Mouse (Mus musculus) spleen, postnatal 10 days (tissue): ENCODE results near the gene Ninj2.

Experiments used
- DNase-seq, 2 experiments: peaks; one replicate each; pipeline ENCODE4 v3.0.0; 2021 to 2022; ENCODE audit warnings: low spot score in 2 of 2

The Ninj2 gene

DNA sequence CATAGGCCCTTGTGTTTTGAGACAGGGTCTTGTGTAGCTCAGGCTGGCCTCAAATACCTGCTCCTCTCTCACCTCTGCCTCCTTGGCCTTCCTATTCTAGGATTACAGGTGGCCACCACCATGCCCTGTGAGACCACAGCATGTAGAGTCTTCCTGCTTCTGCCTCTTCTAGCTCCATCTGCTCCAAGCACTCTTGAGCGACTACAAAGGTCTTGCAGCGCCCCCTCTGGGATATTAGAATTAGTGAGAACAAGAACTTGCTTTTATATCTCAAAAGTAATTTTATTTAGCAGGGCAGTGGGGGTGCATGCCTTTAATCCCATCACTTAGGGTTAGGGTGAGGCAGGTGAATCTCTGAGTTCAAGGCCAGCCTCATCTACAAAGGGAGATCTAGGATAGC lies 103.7 kb downstream of the Ninj2 start:
- DNase-seq, result peak in 1 of 2 experiments; percentile 72

- peak; percentile 90 to 91 for DNase-seq
These were observed 104.8 kb downstream of the Ninj2 start for GRCm38 (mm10) chr6:120197964-120198363.

- no peak for DNase-seq
These were observed 106.7 kb downstream of the Ninj2 start for GRCm38 (mm10) chr6:120199638-120200394.

DNA sequence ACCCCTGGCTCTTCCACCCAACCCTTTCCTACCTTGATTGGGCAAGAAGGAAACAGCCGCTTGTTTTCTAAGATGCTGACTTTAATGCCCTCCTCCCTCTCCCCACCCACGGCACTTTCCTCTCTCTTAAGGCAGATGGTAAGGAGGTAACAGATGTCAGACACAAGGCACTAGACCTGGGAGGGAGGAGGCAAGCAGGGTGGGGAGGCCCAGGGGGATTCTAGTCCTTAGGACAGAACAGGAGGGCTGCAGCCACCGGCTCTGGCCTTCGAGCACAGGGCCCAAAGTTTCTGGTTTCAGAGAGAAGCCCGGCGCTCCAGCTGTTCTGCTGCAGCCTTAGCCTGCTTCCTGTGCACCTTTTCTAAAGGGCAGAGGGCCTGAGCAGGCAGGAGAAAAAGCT lies 108.8 kb downstream of the Ninj2 start:
- DNase-seq, result no peak

DNA sequence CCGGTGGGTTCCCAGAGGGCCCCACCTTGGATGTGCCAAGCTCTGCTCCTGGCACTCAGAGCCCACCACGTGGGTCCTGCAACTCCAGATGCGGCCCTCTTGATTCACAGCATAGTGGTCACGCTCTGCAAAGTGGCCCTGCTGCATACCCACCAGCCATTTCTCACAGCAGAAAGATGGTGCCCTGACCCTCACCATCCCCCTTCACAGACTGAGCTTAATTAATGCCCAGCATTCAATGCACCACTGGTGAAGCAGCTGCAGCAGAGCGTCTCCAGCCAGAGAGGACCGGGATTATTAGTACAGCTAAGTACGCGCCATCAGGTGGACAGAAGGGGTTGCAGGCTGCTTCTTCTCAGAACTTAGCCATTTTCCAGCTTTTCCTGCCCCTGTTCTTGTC lies 109.3 kb downstream of the Ninj2 start:
- DNase-seq, result no peak

DNA sequence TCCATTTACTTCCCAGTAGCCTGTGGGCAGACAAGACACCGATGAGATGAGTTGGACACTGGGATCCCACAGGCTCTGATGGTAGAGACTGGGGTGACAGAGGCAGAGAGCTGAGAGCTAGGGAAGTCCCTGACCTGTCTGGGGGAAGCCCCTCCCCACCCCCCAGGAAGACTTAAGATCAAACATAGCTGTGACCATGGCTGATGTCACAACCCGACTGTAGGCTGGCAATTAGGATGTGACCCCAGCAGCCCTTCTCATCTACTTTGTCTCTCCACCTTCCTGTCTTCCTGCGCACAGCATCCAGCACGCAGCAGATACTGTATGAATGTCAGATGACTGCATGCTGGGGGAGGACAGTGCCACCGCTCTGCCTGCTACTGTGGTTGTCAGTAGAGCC lies 113.4 kb downstream of the Ninj2 start:
- DNase-seq, result no peak

- DNase-seq, result peak in 1 of 2 experiments; percentile 68
These were observed 118.4 kb downstream of the Ninj2 start for GRCm38 (mm10) chr6:120211536-120211935.

GRCm38 (mm10) chr6:120216702-120217101 lies 123.6 kb downstream of the Ninj2 start:
- peak in 1 of 2 experiments; percentile 49 for DNase-seq

- no peak for DNase-seq
These were observed 126.1 kb downstream of the Ninj2 start for GRCm38 (mm10) chr6:120219281-120219680.

GRCm38 (mm10) chr6:120222669-120223068 lies 129.5 kb downstream of the Ninj2 start:
- DNase-seq, result peak in 1 of 2 experiments; percentile 65

DNA sequence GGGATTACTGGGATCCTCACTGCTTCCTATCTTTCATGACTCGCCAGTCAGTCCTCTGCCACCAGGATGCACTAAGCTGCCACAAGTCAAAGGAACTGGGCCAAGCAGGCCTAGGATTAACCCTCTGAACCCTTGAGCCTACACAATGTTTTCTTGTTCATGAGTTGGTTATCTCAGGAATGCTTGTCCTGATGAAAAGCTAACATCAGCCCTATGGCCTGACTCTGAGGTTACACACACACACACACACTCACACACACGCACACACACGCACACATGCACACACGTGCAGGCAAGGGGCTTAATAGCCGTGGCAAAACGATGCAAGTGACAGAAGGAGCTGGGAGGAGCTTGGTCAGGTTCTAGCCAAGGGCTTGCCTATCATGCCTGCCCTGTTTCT lies 132.2 kb downstream of the Ninj2 start:
- no peak for DNase-seq

- no peak for DNase-seq
These were observed 133.9 kb downstream of the Ninj2 start for GRCm38 (mm10) chr6:120227068-120227467.

GRCm38 (mm10) chr6:120229806-120230205 lies 136.7 kb downstream of the Ninj2 start:
- DNase-seq, result no peak

DNA sequence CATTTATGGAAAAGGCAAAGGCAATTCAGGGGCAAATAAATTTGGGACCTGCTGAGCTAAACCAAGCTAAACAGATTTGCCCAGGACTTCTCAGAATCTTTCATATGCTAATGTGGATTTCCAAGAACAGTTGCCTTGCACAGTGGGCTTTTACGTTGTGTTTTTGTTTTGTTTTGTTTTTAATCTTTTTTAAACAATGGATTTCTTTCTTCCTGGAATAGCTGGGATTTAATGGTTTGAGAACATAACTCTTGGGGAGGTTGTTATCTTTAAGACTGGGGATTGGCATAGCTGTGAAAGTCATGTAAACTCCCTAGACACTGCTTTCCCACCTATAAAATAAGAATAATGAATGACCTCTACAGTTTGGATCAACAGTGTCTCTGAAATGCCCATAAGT lies 137.3 kb downstream of the Ninj2 start:
- DNase-seq, result no peak

GRCm38 (mm10) chr6:120232885-120233284 lies 139.7 kb downstream of the Ninj2 start:
- no peak for DNase-seq

DNA sequence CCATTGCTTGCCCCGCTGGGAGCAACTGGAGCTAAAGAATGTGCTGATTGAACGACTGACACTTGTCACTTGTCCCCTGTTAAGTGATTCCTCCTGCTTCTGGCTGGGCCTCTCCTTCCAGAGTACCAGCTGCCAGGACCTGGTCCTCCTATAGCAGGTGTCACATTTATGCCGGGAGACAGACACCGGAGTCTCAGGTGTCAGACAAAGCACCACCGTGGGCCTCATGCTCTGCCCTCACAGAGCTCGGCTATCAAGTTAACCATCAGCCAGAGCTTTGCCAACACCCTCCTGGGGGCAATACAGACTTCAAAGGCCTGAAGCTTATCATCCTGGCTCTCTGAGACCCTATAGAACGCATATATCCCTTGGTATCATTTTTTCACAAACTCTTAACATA lies 142.7 kb downstream of the Ninj2 start:
- no peak for DNase-seq

- no peak for DNase-seq
These were observed 147.3 kb downstream of the Ninj2 start for GRCm38 (mm10) chr6:120240461-120240860.

- DNase-seq, result no peak
These were observed 148.3 kb downstream of the Ninj2 start for GRCm38 (mm10) chr6:120241453-120241852.

DNA sequence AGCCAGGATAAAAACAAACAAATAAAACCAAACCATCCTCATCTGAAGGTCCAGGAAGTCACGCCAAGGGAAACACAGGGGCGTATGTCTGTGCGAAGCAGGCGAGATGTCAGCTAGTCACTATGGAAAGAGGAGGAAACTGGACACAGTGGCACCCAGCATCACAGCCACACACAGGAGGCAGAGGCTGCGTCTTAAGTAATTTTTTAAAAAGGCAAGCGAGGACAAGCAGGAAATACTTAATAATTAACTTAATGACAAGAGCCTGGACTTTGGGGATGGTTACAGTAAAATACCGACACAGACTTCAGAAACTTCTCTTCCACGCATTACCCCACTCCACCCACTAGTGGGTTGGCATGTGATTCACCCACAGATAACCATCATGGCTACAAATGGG lies 149.4 kb downstream of the Ninj2 start:
- no peak for DNase-seq

DNA sequence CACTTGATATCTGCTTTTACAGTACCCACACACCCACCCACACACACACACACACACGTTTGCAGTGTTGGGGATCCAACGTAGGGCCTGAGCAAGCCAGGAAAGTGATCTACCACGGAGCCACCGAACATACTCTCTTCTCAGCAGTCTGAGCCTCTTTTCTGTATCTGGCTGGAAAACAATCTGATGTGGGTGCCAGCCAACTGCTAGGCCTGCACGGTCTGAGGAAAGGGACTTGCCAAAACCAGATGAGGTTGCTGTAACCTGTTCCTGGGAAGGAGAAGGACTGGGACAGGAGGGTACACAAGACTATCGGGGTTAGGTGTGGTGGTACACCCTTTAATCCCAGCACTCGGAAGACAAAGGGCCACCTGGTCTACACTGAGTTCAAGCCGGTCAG lies 150.1 kb downstream of the Ninj2 start:
- DNase-seq, result no peak

GRCm38 (mm10) chr6:120246676-120247075 lies 153.5 kb downstream of the Ninj2 start:
- no peak for DNase-seq

- no peak for DNase-seq
These were observed 156.7 kb downstream of the Ninj2 start for GRCm38 (mm10) chr6:120249831-120250230.
